Mouse (Mus musculus): ENCODE data around the gene Tiprl. TPM values are rescaled to one million over a fixed set of nuclear protein-coding genes. Genes with fewer than 3 reads are reported as not detected.

Gene Tiprl
- polyA plus RNA-seq, 1 experiment = 34.7 TPM

GRCm38 (mm10) chr1:165205591-165205990 lies 31.2 kb downstream of the Tiprl start:
- WGBS = 57% methylated on average over 2 of the region's 2 CpGs
- no peak overlapping the region for H3K4me3 ChIP-seq (ENCODE audit: control insufficient read depth, insufficient read depth, low read length)

GRCm38 (mm10) chr1:165203488-165204035 lies 33.2 kb downstream of the Tiprl start:
- TF ChIP-seq POLR2A (IDR thresholded peaks at IDR 0.05; ENCODE audit: control insufficient read depth, extremely low read depth, insufficient read depth, low read length, poor library complexity) (no peak), CTCF (IDR thresholded peaks at IDR 0.05; ENCODE audit: borderline replicate concordance, control insufficient read depth, extremely low read depth, insufficient read depth, low read length, poor library complexity) (no peak)
- Histone ChIP-seq H3K27ac (ENCODE audit: control insufficient read depth, insufficient read depth, low read length) (no peak overlapping the region), H3K4me3 (ENCODE audit: control insufficient read depth, insufficient read depth, low read length) (no peak overlapping the region), H3K36me3 (ENCODE audit: control insufficient read depth, insufficient read depth, low read length) (no peaks in the 10 kb centered on the region), H3K27me3 (ENCODE audit: control insufficient read depth, insufficient read depth, low read length) (no peaks in the 10 kb centered on the region), H3K4me1 (replicated peaks; ENCODE audit: control insufficient read depth, insufficient read depth, low read length) (no peaks in the 10 kb centered on the region)
- 40% methylated on average over 2 of the region's 2 CpGs for WGBS
- DNase-seq = no peak

More at GRCm38 (mm10) chr1:165205591-165205990, 31.2 kb downstream of the Tiprl start:
- Histone ChIP-seq H3K27ac (ENCODE audit: control insufficient read depth, insufficient read depth, low read length) (no peak overlapping the region; the same call in 1 of the 2 replicates), H3K27me3 (ENCODE audit: control insufficient read depth, insufficient read depth, low read length) (no peaks in the 10 kb centered on the region), H3K36me3 (ENCODE audit: control insufficient read depth, insufficient read depth, low read length) (no peaks in the 10 kb centered on the region), H3K4me1 (replicated peaks; ENCODE audit: control insufficient read depth, insufficient read depth, low read length) (no peaks in the 10 kb centered on the region)
- TF ChIP-seq POLR2A (IDR thresholded peaks at IDR 0.05; ENCODE audit: control insufficient read depth, extremely low read depth, insufficient read depth, low read length, poor library complexity) (no peak), CTCF (IDR thresholded peaks at IDR 0.05; ENCODE audit: borderline replicate concordance, control insufficient read depth, extremely low read depth, insufficient read depth, low read length, poor library complexity) (no peak)
- DNase-seq = no peak

GRCm38 (mm10) chr1:165201445-165202012 lies 35.3 kb downstream of the Tiprl start:
- WGBS = 93% methylated on average over 4 of the region's 4 CpGs
- no peak overlapping the region for H3K27ac ChIP-seq (ENCODE audit: control insufficient read depth, insufficient read depth, low read length)
- no peaks in the 10 kb centered on the region for H3K27me3 ChIP-seq (ENCODE audit: control insufficient read depth, insufficient read depth, low read length)
- no peak for DNase-seq
- no peak overlapping the region for H3K4me3 ChIP-seq (ENCODE audit: control insufficient read depth, insufficient read depth, low read length)
- no peaks in the 10 kb centered on the region for H3K4me1 ChIP-seq (replicated peaks; ENCODE audit: control insufficient read depth, insufficient read depth, low read length)
- TF ChIP-seq CTCF (IDR thresholded peaks at IDR 0.05; ENCODE audit: borderline replicate concordance, control insufficient read depth, extremely low read depth, insufficient read depth, low read length, poor library complexity) (no peak), POLR2A (IDR thresholded peaks at IDR 0.05; ENCODE audit: control insufficient read depth, extremely low read depth, insufficient read depth, low read length, poor library complexity) (no peak)
- H3K36me3 ChIP-seq (ENCODE audit: control insufficient read depth, insufficient read depth, low read length) = no peaks in the 10 kb centered on the region

- no peak for DNase-seq
- no peaks in the 10 kb centered on the region for H3K4me1 ChIP-seq (replicated peaks; ENCODE audit: control insufficient read depth, insufficient read depth, low read length)
- H3K27ac ChIP-seq (ENCODE audit: control insufficient read depth, insufficient read depth, low read length) = no peak overlapping the region
- no peaks in the 10 kb centered on the region for H3K27me3 ChIP-seq (ENCODE audit: control insufficient read depth, insufficient read depth, low read length)
- TF ChIP-seq CTCF (IDR thresholded peaks at IDR 0.05; ENCODE audit: borderline replicate concordance, control insufficient read depth, extremely low read depth, insufficient read depth, low read length, poor library complexity) (no peak), POLR2A (IDR thresholded peaks at IDR 0.05; ENCODE audit: control insufficient read depth, extremely low read depth, insufficient read depth, low read length, poor library complexity) (no peak)
- no peak overlapping the region for H3K4me3 ChIP-seq (ENCODE audit: control insufficient read depth, insufficient read depth, low read length)
- 85% methylated on average over 8 of the region's 8 CpGs for WGBS
- H3K36me3 ChIP-seq (ENCODE audit: control insufficient read depth, insufficient read depth, low read length) = no peaks in the 10 kb centered on the region
Measured at GRCm38 (mm10) chr1:165200748-165201147, 36.0 kb downstream of the Tiprl start.

- no peak overlapping the region for H3K27ac ChIP-seq (ENCODE audit: control insufficient read depth, insufficient read depth, low read length)
- 86% methylated on average over 3 of the region's 3 CpGs for WGBS
- no peaks in the 10 kb centered on the region for H3K36me3 ChIP-seq (ENCODE audit: control insufficient read depth, insufficient read depth, low read length)
- H3K27me3 ChIP-seq (ENCODE audit: control insufficient read depth, insufficient read depth, low read length) = no peaks in the 10 kb centered on the region
- DNase-seq = no peak
- H3K4me3 ChIP-seq (ENCODE audit: control insufficient read depth, insufficient read depth, low read length) = no peak overlapping the region
- no peaks in the 10 kb centered on the region for H3K4me1 ChIP-seq (replicated peaks; ENCODE audit: control insufficient read depth, insufficient read depth, low read length)
- no peak for TF ChIP-seq POLR2A (IDR thresholded peaks at IDR 0.05; ENCODE audit: control insufficient read depth, extremely low read depth, insufficient read depth, low read length, poor library complexity)
- TF ChIP-seq CTCF (IDR thresholded peaks at IDR 0.05; ENCODE audit: borderline replicate concordance, control insufficient read depth, extremely low read depth, insufficient read depth, low read length, poor library complexity) = no peak
Measured at GRCm38 (mm10) chr1:165199639-165200038, 37.2 kb downstream of the Tiprl start.

- no peak for DNase-seq
- no peaks in the 10 kb centered on the region for H3K27me3 ChIP-seq (ENCODE audit: control insufficient read depth, insufficient read depth, low read length)
- no peak overlapping the region for H3K4me3 ChIP-seq (ENCODE audit: control insufficient read depth, insufficient read depth, low read length)
- no peak overlapping the region for H3K27ac ChIP-seq (ENCODE audit: control insufficient read depth, insufficient read depth, low read length)
- WGBS = 96% methylated on average over 1 of the region's 1 CpGs
- no peaks in the 10 kb centered on the region for H3K4me1 ChIP-seq (replicated peaks; ENCODE audit: control insufficient read depth, insufficient read depth, low read length)
- no peaks in the 10 kb centered on the region for H3K36me3 ChIP-seq (ENCODE audit: control insufficient read depth, insufficient read depth, low read length)
- no peak for TF ChIP-seq CTCF (IDR thresholded peaks at IDR 0.05; ENCODE audit: borderline replicate concordance, control insufficient read depth, extremely low read depth, insufficient read depth, low read length, poor library complexity)
- TF ChIP-seq POLR2A (IDR thresholded peaks at IDR 0.05; ENCODE audit: control insufficient read depth, extremely low read depth, insufficient read depth, low read length, poor library complexity) = no peak
Measured at GRCm38 (mm10) chr1:165198951-165199350, 37.8 kb downstream of the Tiprl start.
